Mouse (Mus musculus) embryonic fibroblast, embryonic 13.5 days (primary cell): Measurements from ENCODE around the gene C1qtnf4. TPM values are rescaled to one million over a fixed set of nuclear protein-coding genes. Genes with fewer than 3 reads are reported as not detected.
A peak's percentile ranks its signal among the peaks of the same experiment; 100 is the strongest.

Experiments
- H3K27ac ChIP-seq: 2 replicates; pipeline ENCODE4 v1.5.1; 2012; ENCODE audit warnings: low read length, control low read depth, inconsistent platforms; ENCODE audit not compliant: insufficient read depth
- H3K4me1 ChIP-seq: 2 replicates; pipeline ENCODE4 v1.6.1; 2011; ENCODE audit warnings: low read length; ENCODE audit not compliant: control insufficient read depth, insufficient read depth
- H3K4me3 ChIP-seq: 2 replicates; pipeline ENCODE4 v1.5.1; 2011; ENCODE audit warnings: mild to moderate bottlenecking, control low read depth, low read length; ENCODE audit not compliant: insufficient read depth
- CTCF ChIP-seq: IDR thresholded peaks from 2 replicates; pipeline ENCODE4 v1.5.1; 2011; ENCODE audit warnings: mild to moderate bottlenecking, control low read depth, low read length, moderate library complexity, borderline replicate concordance; ENCODE audit not compliant: insufficient read depth
- POLR2A ChIP-seq: IDR thresholded peaks from 2 replicates; pipeline ENCODE4 v1.6.1; 2011; ENCODE audit warnings: low read depth, mild to moderate bottlenecking, control low read depth, low read length, moderate library complexity
- polyA plus RNA-seq: library from polyadenylated mRNA; stranded (reverse); fragments of >200 nt; gene quantifications from 2 replicates; pipeline ENCODE4 v1.2.4, GENCODE M21; 2011; ENCODE audit warnings: low read depth; ENCODE audit not compliant: missing spikeins, insufficient read length

C1qtnf4 gene
- polyA plus RNA-seq, result 0.77 and 0.81 TPM in 2 replicates

GRCm38 (mm10) chr2:90885218-90886041 lies at the start of gene C1qtnf4:
Gene C1qtnf4, plus strand, starts transcription at chr2:90885860.
- H3K4me1 ChIP-seq, result no peaks in the 10 kb centered on the region
- no peak within 1 kb of the TSS for H3K27ac ChIP-seq

GRCm38 (mm10) chr2:90838621-90839020 lies 47.0 kb upstream of the C1qtnf4 start:
- TF ChIP-seq CTCF (no peak), POLR2A (no peak)
- Histone ChIP-seq H3K4me3 (no peak overlapping the region), H3K27ac (no peak overlapping the region), H3K4me1 (no peaks in the 10 kb centered on the region)

More at GRCm38 (mm10) chr2:90885218-90886041, at the start of gene C1qtnf4:
- H3K4me3 ChIP-seq, result no peak within 1 kb of the TSS; the same call in 1 of the 2 replicates
- TF ChIP-seq CTCF (no peak), POLR2A (no peak)

- TF ChIP-seq CTCF (no peak), POLR2A (no peak)
- H3K4me3 ChIP-seq, result no peak overlapping the region
- no peak overlapping the region for H3K27ac ChIP-seq
- H3K4me1 ChIP-seq, result no peaks in the 10 kb centered on the region
Observed at GRCm38 (mm10) chr2:90843666-90844065, 42.0 kb upstream of the C1qtnf4 start.

GRCm38 (mm10) chr2:90844262-90844661 lies 41.4 kb upstream of the C1qtnf4 start:
- H3K4me3 ChIP-seq, result no peak overlapping the region
- H3K27ac ChIP-seq, result no peak overlapping the region
- TF ChIP-seq POLR2A (no peak), CTCF (no peak)
- H3K4me1 ChIP-seq, result no peaks in the 10 kb centered on the region

GRCm38 (mm10) chr2:90845234-90845633 lies 40.4 kb upstream of the C1qtnf4 start:
- Histone ChIP-seq H3K4me3 (no peak overlapping the region), H3K4me1 (no peaks in the 10 kb centered on the region), H3K27ac (no peak overlapping the region)
- no peak for TF ChIP-seq POLR2A

GRCm38 (mm10) chr2:90846171-90846570 lies 39.5 kb upstream of the C1qtnf4 start:
- Histone ChIP-seq H3K4me1 (no peaks in the 10 kb centered on the region), H3K4me3 (no peak overlapping the region; the same call in 1 of the 2 replicates), H3K27ac (no peak overlapping the region)
- TF ChIP-seq POLR2A (no peak), CTCF (no peak)

- Histone ChIP-seq H3K4me3 (peak overlapping the region; percentile 51), H3K4me1 (no peaks in the 10 kb centered on the region)
- TF ChIP-seq POLR2A (no peak), CTCF (no peak)
Observed at GRCm38 (mm10) chr2:90846597-90846954, 39.1 kb upstream of the C1qtnf4 start.

GRCm38 (mm10) chr2:90846955-90847680 lies 38.5 kb upstream of the C1qtnf4 start, which contains the start of gene Mtch2:
Gene Mtch2, plus strand, starts transcription at chr2:90847155.
- Histone ChIP-seq H3K4me1 (no peaks in the 10 kb centered on the region), H3K4me3 (peak within 1 kb of the TSS; percentile 85), H3K27ac (peak within 1 kb of the TSS; percentile 61)
- TF ChIP-seq CTCF, result no peak
- peak; percentile 93 for TF ChIP-seq POLR2A

More at GRCm38 (mm10) chr2:90846597-90846954, 39.1 kb upstream of the C1qtnf4 start:
- H3K27ac ChIP-seq, result peak overlapping the region; percentile 61

- peak overlapping the region; percentile 60 for H3K27ac ChIP-seq
- TF ChIP-seq POLR2A (no peak), CTCF (no peak)
- peak overlapping the region; percentile 85 for H3K4me3 ChIP-seq
- no peaks in the 10 kb centered on the region for H3K4me1 ChIP-seq
Observed at GRCm38 (mm10) chr2:90847681-90848050, 38.0 kb upstream of the C1qtnf4 start.

- Histone ChIP-seq H3K4me3 (peak overlapping the region; percentile 85), H3K27ac (no peak overlapping the region), H3K4me1 (no peaks in the 10 kb centered on the region)
- TF ChIP-seq CTCF (no peak), POLR2A (no peak)
Observed at GRCm38 (mm10) chr2:90848331-90848730, 37.3 kb upstream of the C1qtnf4 start.
